Comparison of ENCODE assay signal across 8 mouse cellular contexts in genomic region chr1:191956261-191956660, GRCm38 (mm10). TPM values are rescaled to one million over a fixed set of nuclear protein-coding genes. Genes with fewer than 3 reads are reported as not detected.
DNase-seq lines count a peak whose midpoint lies in the region; ATAC-seq lines count a peak whose summit lies in the region.

No protein-coding gene starts in this region.

- DNase-seq in CD4-positive helper T cell, adult 2 months (ENCODE audit: low read depth, low spot score) = peak; percentile 59
- DNase-seq in induced T-regulatory cell, adult 2 months (ENCODE audit: low read depth) = peak; percentile 71
- peak; percentile 68 to 80 for DNase-seq in lung, adult 18-20 months
- DNase-seq in frontal cortex, postnatal 10 days (ENCODE audit: low spot score in 2 of 2) = no peak
- no peak for DNase-seq in spleen, adult 18-20 months
- DNase-seq in urinary bladder, postnatal 25 days (ENCODE audit: low spot score) = no peak
- no peak for DNase-seq in MN1 (ENCODE audit: low spot score)

- peak; percentile 92 for ATAC-seq in activated CD4-positive, CD25-positive, alpha-beta regulatory T cell, adult 4 months

RNA-seq across cellular contexts. Expression of gene Rd3, which starts 20.9 kb away (rescaled TPM):
- polyA plus RNA-seq in activated CD4-positive, CD25-positive, alpha-beta regulatory T cell, adult 4 months (2017; shearing (Covaris generic)) = under 1 TPM; 0.37 to 0.63 TPM

RNA-seq across cellular contexts. Expression of gene Slc30a1, which starts 49.7 kb away (rescaled TPM):
- 1 to 10 TPM; 1.2 to 1.4 TPM for polyA plus RNA-seq in activated CD4-positive, CD25-positive, alpha-beta regulatory T cell, adult 4 months (2017; shearing (Covaris generic))

Comparison
In these comparisons a context has a peak if more than half of its experiments do, and no peak if none do; other contexts are left out.
1. DNase-seq: peak in CD4-positive helper T cell, adult 2 months (single experiment), induced T-regulatory cell, adult 2 months (single experiment) and lung, adult 18-20 months (2 of 2); none in frontal cortex, postnatal 10 days (0 of 2), spleen, adult 18-20 months (0 of 2), urinary bladder, postnatal 25 days (single experiment) and MN1 (single experiment).